In the genomic region with DNA sequence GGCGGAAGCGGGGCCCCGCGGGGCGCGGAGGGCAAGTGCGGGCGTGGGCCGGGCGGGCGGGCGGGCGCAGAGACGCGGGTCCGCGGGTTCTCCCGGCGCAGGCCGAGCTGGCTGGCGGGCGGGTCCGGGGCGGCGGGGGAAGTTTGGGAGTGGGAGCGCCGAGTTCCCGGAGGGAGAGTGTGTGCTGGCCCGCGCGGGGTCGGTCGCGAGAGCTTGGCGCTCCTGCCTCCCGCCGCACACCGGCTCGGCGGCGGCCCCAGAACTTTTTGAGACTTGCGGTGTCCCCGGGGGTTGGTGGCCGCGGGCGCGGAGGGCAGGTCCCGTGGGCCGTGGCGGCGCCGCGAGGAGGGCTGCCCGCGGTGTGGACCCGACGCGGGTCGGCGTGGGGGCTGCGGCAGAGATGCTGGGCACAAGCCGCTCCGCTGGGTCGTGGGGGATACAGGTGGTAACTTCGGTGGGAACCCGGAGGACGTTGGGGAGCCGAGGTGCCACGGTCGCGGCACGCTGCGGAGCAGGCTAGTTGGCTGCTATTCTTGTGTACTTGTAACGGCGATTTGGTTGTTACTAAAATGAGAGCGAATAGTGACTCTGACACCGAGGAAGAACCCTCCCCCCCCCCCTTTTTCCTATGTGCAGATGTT, we compare ENCODE assay signal across 9 mouse cellular contexts. TPM values are rescaled to one million over a fixed set of nuclear protein-coding genes. Genes with fewer than 3 reads are reported as not detected.
DNase-seq lines count a peak whose midpoint lies in the region; ATAC-seq lines count a peak whose summit lies in the region.
"Had no signal": no experiment of that assay in that cellular context is flagged by ENCODE, and none has a peak within 500 bp of the region (broad histone marks: within the 10 kb centered on the region; RNA-seq: fewer than 3 reads in every experiment).

No protein-coding gene starts in this region.

- peaks cover 7% of the 10 kb centered on the region for H3K4me1 ChIP-seq in intestine, embryonic 16.5 days (ENCODE audit: control insufficient read depth, insufficient read depth, low read length)
- peaks cover 65% of the 10 kb centered on the region for H3K4me1 ChIP-seq in liver, embryonic 15.5 days (replicated peaks)
- H3K4me1 ChIP-seq in neural tube, embryonic 15.5 days = peaks cover 24% of the 10 kb centered on the region

- WGBS in intestine, embryonic 16.5 days = under 1% methylated on average over 53 of the region's 77 CpGs
- under 1% methylated on average over 63 of the region's 77 CpGs for WGBS in liver, embryonic 15.5 days (ENCODE audit: insufficient replicate concordance)
- WGBS in neural tube, embryonic 15.5 days = under 1% methylated on average over 48 of the region's 77 CpGs

- H3K9ac ChIP-seq in intestine, embryonic 16.5 days (ENCODE audit: low read depth, low read length) = peak overlapping the region; percentile 91
- H3K9ac ChIP-seq in liver, embryonic 15.5 days = peak overlapping the region; percentile 88
- peak overlapping the region; percentile 85 for H3K9ac ChIP-seq in neural tube, embryonic 15.5 days (replicated peaks)

- ATAC-seq in intestine, embryonic 16.5 days = no peak; the same call in none of the 2 replicates
- ATAC-seq in liver, embryonic 15.5 days (ENCODE audit: insufficient read depth) = 0 out of 2 replicates have a peak, but pooled peaks have one; percentile 2
- ATAC-seq in neural tube, embryonic 15.5 days (ENCODE audit: low FRiP score) = no peak; the same call in 1 of the 2 replicates

- DNase-seq in heart, adult 18-20 months = peak; percentile 26 to 61
- no peak for DNase-seq in heart, adult 8-10 months (ENCODE audit: low spot score)
- peak; percentile 41 to 56 for DNase-seq in cerebellum, adult 18-20 months
- DNase-seq in gastrocnemius, adult 8-10 months (ENCODE audit: low spot score in 2 of 2) = peak; percentile 18 to 27
- DNase-seq in thymus, adult 18-20 months = peak; percentile 47 to 57

- H3K27ac ChIP-seq in intestine, embryonic 16.5 days (ENCODE audit: low read length) = peak overlapping the region; percentile 90
- peak overlapping the region; percentile 92 for H3K27ac ChIP-seq in liver, embryonic 15.5 days (replicated peaks)
- peak overlapping the region; percentile 95 for H3K27ac ChIP-seq in neural tube, embryonic 15.5 days (replicated peaks)
- H3K27ac ChIP-seq: macrophage had no signal

- peak overlapping the region; percentile 88 for H3K4me3 ChIP-seq in intestine, embryonic 16.5 days (ENCODE audit: low read length)
- H3K4me3 ChIP-seq in liver, embryonic 15.5 days (replicated peaks) = peak overlapping the region; percentile 100
- peak overlapping the region; percentile 90 for H3K4me3 ChIP-seq in neural tube, embryonic 15.5 days (replicated peaks)

- no peaks in the 10 kb centered on the region for H3K36me3 ChIP-seq in intestine, embryonic 16.5 days (ENCODE audit: control insufficient read depth, insufficient read depth, low read length)
- no peaks in the 10 kb centered on the region for H3K36me3 ChIP-seq in liver, embryonic 15.5 days (replicated peaks)
- H3K36me3 ChIP-seq in neural tube, embryonic 15.5 days = no peaks in the 10 kb centered on the region

- H3K4me2 ChIP-seq in intestine, embryonic 16.5 days (ENCODE audit: low read depth, low read length) = peak overlapping the region; percentile 87
- H3K4me2 ChIP-seq in liver, embryonic 15.5 days = peak overlapping the region; percentile 84
- peak overlapping the region; percentile 85 for H3K4me2 ChIP-seq in neural tube, embryonic 15.5 days

- no peaks in the 10 kb centered on the region for H3K27me3 ChIP-seq in intestine, embryonic 16.5 days (replicated peaks; ENCODE audit: control insufficient read depth, insufficient read depth, low read length)
- no peaks in the 10 kb centered on the region for H3K27me3 ChIP-seq in liver, embryonic 15.5 days
- no peaks in the 10 kb centered on the region for H3K27me3 ChIP-seq in neural tube, embryonic 15.5 days (replicated peaks)

- no peaks in the 10 kb centered on the region for H3K9me3 ChIP-seq in intestine, embryonic 16.5 days (ENCODE audit: control insufficient read depth, low read length)
- no peaks in the 10 kb centered on the region for H3K9me3 ChIP-seq in liver, embryonic 15.5 days (replicated peaks)
- H3K9me3 ChIP-seq in neural tube, embryonic 15.5 days (replicated peaks) = no peaks in the 10 kb centered on the region

RNA-seq across cellular contexts. Expression of gene Ssbp2, which starts 1.7 kb away (rescaled TPM):
- total RNA-seq in heart, adult 18-20 months (2021) = 10 to 100 TPM; 37.5 to 44.4 TPM
- total RNA-seq in heart, adult 8-10 months (2022) = 10 to 100 TPM; 41.4 to 47.8 (median 42.8) TPM
- total RNA-seq in gastrocnemius, adult 8-10 months (2022) = 10 to 100 TPM; 15.5 to 21.7 (median 17.8) TPM
- polyA plus RNA-seq in intestine, embryonic 16.5 days (2015; fragmentation: Nextera tagmentation; extraction: Ambion mirVana) = 65.1 and 78.7 TPM in 2 replicates
- 44.2 and 45.8 TPM in 2 replicates for polyA plus RNA-seq in liver, embryonic 15.5 days (2015; fragmentation: Nextera tagmentation; extraction: Ambion mirVana)
- polyA plus RNA-seq in neural tube, embryonic 15.5 days (2015; fragmentation: Nextera tagmentation; extraction: Ambion mirVana) = 192 and 214 TPM in 2 replicates
